Mouse (Mus musculus): ENCODE data around the gene Chmp6. TPM values are rescaled to one million over a fixed set of nuclear protein-coding genes. Genes with fewer than 3 reads are reported as not detected.

The Chmp6 gene
- polyA plus RNA-seq, 1 experiment from 2014 or later, result 105 TPM

DNA sequence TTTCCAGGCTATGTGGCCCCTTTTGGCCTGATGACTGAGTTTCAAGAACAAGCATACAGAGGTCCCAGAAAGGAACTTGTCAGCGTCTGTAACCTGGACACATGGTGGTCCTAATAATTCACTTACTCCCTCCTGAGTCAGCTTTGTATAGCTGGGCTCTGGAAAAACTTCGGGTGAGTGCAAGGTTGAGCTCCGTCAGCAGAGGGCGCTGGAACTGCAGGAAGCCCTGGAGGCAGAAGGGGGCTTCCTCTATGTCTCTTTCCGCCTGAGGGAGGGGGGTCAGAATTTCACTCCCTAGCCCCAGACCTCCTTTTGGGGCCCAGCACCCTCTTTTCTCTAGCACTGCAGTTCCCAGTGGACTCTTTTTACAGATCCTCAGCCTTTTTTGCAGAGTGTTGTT, 3.8 kb upstream of the Chmp6 start:
- Histone ChIP-seq H3K9me3 (replicated peaks) (no peaks in the 10 kb centered on the region), H3K4me2 (peak overlapping the region; percentile 26; the same call in 1 of the 2 replicates), H3K27ac (replicated peaks) (no peak overlapping the region), H3K4me1 (peaks cover 41% of the 10 kb centered on the region), H3K9ac (replicated peaks) (no peak overlapping the region), H3K27me3 (replicated peaks) (peaks cover 11% of the 10 kb centered on the region; the same call in 1 of the 2 replicates), H3K4me3 (replicated peaks) (no peak overlapping the region), H3K36me3 (no peaks in the 10 kb centered on the region)
- WGBS, result 2% methylated on average over 5 of the region's 5 CpGs
- no peak for ATAC-seq (ENCODE audit: low FRiP score)

GRCm38 (mm10) chr11:119912845-119913244, 396 bp upstream of the Chmp6 start:
- H3K4me2 ChIP-seq, result peak overlapping the region; percentile 97
- H3K4me1 ChIP-seq, result peaks cover 51% of the 10 kb centered on the region
- peaks cover 7% of the 10 kb centered on the region; the same call in 1 of the 2 replicates for H3K27me3 ChIP-seq (replicated peaks)
- no peaks in the 10 kb centered on the region for H3K9me3 ChIP-seq (replicated peaks)
- H3K4me3 ChIP-seq (replicated peaks), result peak overlapping the region; percentile 97
- peak overlapping the region; percentile 99 for H3K9ac ChIP-seq (replicated peaks)
- peaks cover 15% of the 10 kb centered on the region for H3K36me3 ChIP-seq
- 4% methylated on average over 7 of the region's 7 CpGs for WGBS
- H3K27ac ChIP-seq (replicated peaks), result peak overlapping the region; percentile 86
- no peak for ATAC-seq (ENCODE audit: low FRiP score)

- ATAC-seq (ENCODE audit: low FRiP score), result peak; percentile 46
- WGBS, result under 1% methylated on average over 25 of the region's 26 CpGs
- Histone ChIP-seq H3K27me3 (replicated peaks) (no peaks in the 10 kb centered on the region), H3K4me2 (peak overlapping the region; percentile 97), H3K9me3 (replicated peaks) (no peaks in the 10 kb centered on the region), H3K4me3 (replicated peaks) (peak overlapping the region; percentile 97), H3K36me3 (peaks cover 26% of the 10 kb centered on the region), H3K4me1 (peaks cover 46% of the 10 kb centered on the region), H3K27ac (replicated peaks) (peak overlapping the region; percentile 86), H3K9ac (replicated peaks) (peak overlapping the region; percentile 99)
Measured at GRCm38 (mm10) chr11:119913935-119914314, 684 bp downstream of the Chmp6 start.

GRCm38 (mm10) chr11:119914381-119914780, 1.1 kb downstream of the Chmp6 start:
- Histone ChIP-seq H3K4me3 (replicated peaks) (peak overlapping the region; percentile 97), H3K9ac (replicated peaks) (peak overlapping the region; percentile 99)
- 23% methylated on average over 4 of the region's 4 CpGs for WGBS

GRCm38 (mm10) chr11:119915666-119916065, 2.4 kb downstream of the Chmp6 start:
- no peak for ATAC-seq (ENCODE audit: low FRiP score)
- H3K27ac ChIP-seq (replicated peaks), result no peak overlapping the region
- no peak overlapping the region for H3K9ac ChIP-seq (replicated peaks)
- no peak overlapping the region for H3K4me3 ChIP-seq (replicated peaks)
- H3K27me3 ChIP-seq (replicated peaks), result no peaks in the 10 kb centered on the region
- peaks cover 32% of the 10 kb centered on the region for H3K36me3 ChIP-seq
- peaks cover 40% of the 10 kb centered on the region for H3K4me1 ChIP-seq
- 86% methylated on average over 9 of the region's 9 CpGs for WGBS
- H3K9me3 ChIP-seq (replicated peaks), result no peaks in the 10 kb centered on the region
- H3K4me2 ChIP-seq, result no peak overlapping the region

More at GRCm38 (mm10) chr11:119914381-119914780, 1.1 kb downstream of the Chmp6 start:
- Histone ChIP-seq H3K27me3 (replicated peaks) (no peaks in the 10 kb centered on the region), H3K27ac (replicated peaks) (peak overlapping the region; percentile 86; the same call in 1 of the 2 replicates), H3K4me1 (peaks cover 44% of the 10 kb centered on the region), H3K9me3 (replicated peaks) (no peaks in the 10 kb centered on the region), H3K36me3 (peaks cover 30% of the 10 kb centered on the region), H3K4me2 (peak overlapping the region; percentile 97)
- no peak for ATAC-seq (ENCODE audit: low FRiP score)

DNA sequence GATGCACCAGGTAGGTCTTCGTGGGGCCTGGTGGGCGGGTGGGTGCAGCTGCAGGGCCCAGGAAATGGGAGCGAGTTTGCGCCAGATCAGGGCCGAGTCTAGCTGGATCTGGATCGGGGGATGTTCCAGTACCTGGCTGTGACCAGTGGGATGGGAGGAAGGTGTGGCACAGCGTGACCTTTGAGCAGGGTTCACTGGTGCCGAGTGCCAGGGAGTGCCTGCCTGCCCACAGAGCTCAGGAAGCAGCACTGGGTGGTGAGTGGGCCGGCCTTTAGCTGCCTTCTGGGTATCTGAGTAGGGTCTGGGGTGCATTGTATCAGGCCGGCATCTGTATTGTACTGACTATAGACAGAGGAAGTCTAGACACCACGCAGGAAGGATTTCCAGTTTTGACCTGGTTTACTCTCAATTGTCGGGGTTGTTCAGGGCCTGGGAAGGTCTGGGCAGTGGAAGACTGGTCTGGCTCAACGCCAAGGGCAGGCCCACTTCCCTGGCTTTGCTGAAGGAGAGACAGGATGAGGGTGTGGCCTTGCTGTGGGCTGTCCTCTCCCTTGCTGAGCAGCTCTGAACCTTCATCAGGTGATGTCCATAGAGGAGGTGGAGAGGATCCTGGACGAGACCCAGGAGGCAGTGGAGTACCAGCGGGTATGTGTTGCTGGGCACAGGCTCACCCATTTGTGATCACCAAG, 3.0 kb downstream of the Chmp6 start:
- no peak overlapping the region for H3K27ac ChIP-seq (replicated peaks)
- H3K36me3 ChIP-seq, result peaks cover 32% of the 10 kb centered on the region
- no peaks in the 10 kb centered on the region for H3K9me3 ChIP-seq (replicated peaks)
- H3K4me3 ChIP-seq (replicated peaks), result no peak overlapping the region
- 93% methylated on average over 15 of the region's 15 CpGs for WGBS
- no peak overlapping the region for H3K9ac ChIP-seq (replicated peaks)
- H3K27me3 ChIP-seq (replicated peaks), result no peaks in the 10 kb centered on the region
- no peak overlapping the region for H3K4me2 ChIP-seq
- H3K4me1 ChIP-seq, result peaks cover 40% of the 10 kb centered on the region
- no peak for ATAC-seq (ENCODE audit: low FRiP score)

DNA sequence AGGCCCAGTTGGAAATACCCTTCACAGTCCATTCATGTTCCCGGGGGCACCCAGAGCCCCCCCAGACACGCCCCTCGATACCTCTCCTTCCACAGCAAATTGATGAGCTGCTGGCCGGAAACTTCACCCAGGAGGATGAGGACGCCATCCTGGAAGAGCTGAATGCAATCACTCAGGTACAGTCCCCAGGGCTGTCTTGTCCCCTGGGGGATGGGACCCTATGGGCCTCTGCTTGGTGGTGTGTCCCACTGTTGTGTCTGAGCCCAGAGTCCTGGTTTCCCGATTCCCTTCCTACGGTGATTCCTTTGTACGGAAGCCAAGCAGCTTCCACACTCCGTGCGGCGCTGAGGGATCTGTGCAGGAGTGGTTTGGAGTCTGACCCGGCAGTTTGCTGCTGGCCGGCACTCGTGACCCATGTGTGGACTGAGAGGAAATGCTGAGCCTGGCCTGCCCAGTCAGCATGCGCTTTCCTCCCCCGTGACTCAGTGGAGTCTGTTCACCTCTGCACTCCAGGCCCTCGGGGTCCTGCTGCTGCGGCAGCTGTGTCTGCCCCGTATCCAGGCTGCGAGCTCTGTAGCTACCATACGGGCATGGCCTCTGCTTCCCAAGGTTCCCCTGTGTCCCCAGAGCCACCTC, 3.7 kb downstream of the Chmp6 start:
- no peak for ATAC-seq (ENCODE audit: low FRiP score)
- Histone ChIP-seq H3K27ac (replicated peaks) (no peak overlapping the region), H3K9ac (replicated peaks) (no peak overlapping the region), H3K4me1 (peaks cover 40% of the 10 kb centered on the region), H3K27me3 (replicated peaks) (no peaks in the 10 kb centered on the region), H3K9me3 (replicated peaks) (no peaks in the 10 kb centered on the region), H3K4me2 (no peak overlapping the region), H3K4me3 (replicated peaks) (no peak overlapping the region), H3K36me3 (peaks cover 32% of the 10 kb centered on the region)
- WGBS, result 92% methylated on average over 21 of the region's 21 CpGs

GRCm38 (mm10) chr11:119918521-119918920, 5.3 kb downstream of the Chmp6 start:
- Histone ChIP-seq H3K4me3 (replicated peaks) (no peak overlapping the region), H3K27ac (replicated peaks) (no peak overlapping the region), H3K27me3 (replicated peaks) (no peaks in the 10 kb centered on the region), H3K36me3 (peaks cover 32% of the 10 kb centered on the region), H3K9me3 (replicated peaks) (no peaks in the 10 kb centered on the region), H3K4me2 (no peak overlapping the region), H3K4me1 (peaks cover 27% of the 10 kb centered on the region), H3K9ac (replicated peaks) (no peak overlapping the region)
- 85% methylated on average over 7 of the region's 7 CpGs for WGBS
- no peak for ATAC-seq (ENCODE audit: low FRiP score)

GRCm38 (mm10) chr11:119919432-119919831, 6.2 kb downstream of the Chmp6 start:
- Histone ChIP-seq H3K4me1 (peaks cover 23% of the 10 kb centered on the region), H3K27me3 (replicated peaks) (no peaks in the 10 kb centered on the region), H3K9ac (replicated peaks) (no peak overlapping the region), H3K9me3 (replicated peaks) (no peaks in the 10 kb centered on the region), H3K36me3 (peaks cover 32% of the 10 kb centered on the region), H3K4me3 (replicated peaks) (no peak overlapping the region), H3K4me2 (no peak overlapping the region), H3K27ac (replicated peaks) (no peak overlapping the region)
- WGBS, result 96% methylated on average over 4 of the region's 4 CpGs
- no peak for ATAC-seq (ENCODE audit: low FRiP score)

DNA sequence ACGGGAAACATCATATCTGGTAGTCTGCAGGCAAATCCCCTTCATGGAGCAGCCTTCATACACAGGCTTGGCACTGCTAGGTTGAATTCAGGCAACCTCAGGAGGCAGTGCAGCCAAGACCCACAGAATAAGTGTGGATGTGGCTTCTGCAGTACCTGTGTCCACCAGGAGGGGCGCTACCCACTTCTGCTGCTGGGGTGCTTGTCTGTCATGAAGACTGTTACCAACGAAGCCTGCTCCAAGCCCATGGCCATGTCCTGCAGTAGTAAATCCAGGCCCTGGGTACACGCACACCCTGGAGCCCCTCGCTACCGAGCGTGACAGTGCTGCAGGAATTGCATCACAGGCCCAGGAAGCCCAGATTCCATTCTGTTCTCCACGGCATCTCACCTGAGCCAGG, 6.7 kb downstream of the Chmp6 start:
- Histone ChIP-seq H3K4me1 (peaks cover 19% of the 10 kb centered on the region), H3K27ac (replicated peaks) (no peak overlapping the region), H3K9ac (replicated peaks) (no peak overlapping the region), H3K9me3 (replicated peaks) (no peaks in the 10 kb centered on the region), H3K36me3 (peaks cover 32% of the 10 kb centered on the region), H3K4me3 (replicated peaks) (no peak overlapping the region), H3K27me3 (replicated peaks) (no peaks in the 10 kb centered on the region), H3K4me2 (no peak overlapping the region)
- WGBS, result 62% methylated on average over 8 of the region's 8 CpGs
- no peak for ATAC-seq (ENCODE audit: low FRiP score)

DNA sequence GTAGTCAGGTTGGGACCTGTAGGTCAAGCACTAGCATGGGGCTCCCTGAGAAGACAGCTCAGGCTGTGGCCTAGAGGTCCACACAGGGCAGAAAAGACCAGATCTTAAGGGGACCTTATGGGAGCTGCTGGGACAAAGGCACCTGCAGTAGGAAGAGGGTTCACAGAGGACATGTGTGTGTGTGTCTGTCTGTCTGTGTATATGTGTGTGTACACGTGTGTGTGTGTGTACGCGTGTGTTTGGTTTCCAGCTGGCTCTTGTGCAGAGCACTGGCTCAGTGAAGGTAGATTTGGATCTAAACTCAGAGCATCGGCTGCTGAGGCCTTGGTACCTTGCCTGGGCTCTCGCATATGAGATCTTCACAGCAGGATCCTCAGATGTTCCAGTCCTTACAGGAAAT, 7.4 kb downstream of the Chmp6 start:
- no peak overlapping the region for H3K4me3 ChIP-seq (replicated peaks)
- no peaks in the 10 kb centered on the region for H3K9me3 ChIP-seq (replicated peaks)
- H3K36me3 ChIP-seq, result peaks cover 32% of the 10 kb centered on the region
- H3K27ac ChIP-seq (replicated peaks), result no peak overlapping the region
- peaks cover 11% of the 10 kb centered on the region for H3K4me1 ChIP-seq
- 94% methylated on average over 5 of the region's 5 CpGs for WGBS
- no peak overlapping the region for H3K4me2 ChIP-seq
- H3K9ac ChIP-seq (replicated peaks), result no peak overlapping the region
- no peak for ATAC-seq (ENCODE audit: low FRiP score)
- H3K27me3 ChIP-seq (replicated peaks), result no peaks in the 10 kb centered on the region

GRCm38 (mm10) chr11:119925176-119925575, 11.9 kb downstream of the Chmp6 start:
- no peaks in the 10 kb centered on the region for H3K4me1 ChIP-seq
- WGBS, result 74% methylated on average over 5 of the region's 5 CpGs

More at GRCm38 (mm10) chr11:119925176-119925575, 11.9 kb downstream of the Chmp6 start:
- no peaks in the 10 kb centered on the region for H3K36me3 ChIP-seq
- H3K9me3 ChIP-seq (replicated peaks), result no peaks in the 10 kb centered on the region
- H3K4me3 ChIP-seq (replicated peaks), result no peak overlapping the region
- no peak overlapping the region for H3K4me2 ChIP-seq
- no peak overlapping the region for H3K9ac ChIP-seq (replicated peaks)
- no peak overlapping the region for H3K27ac ChIP-seq (replicated peaks)
- no peaks in the 10 kb centered on the region for H3K27me3 ChIP-seq (replicated peaks)
- ATAC-seq (ENCODE audit: low FRiP score), result no peak

All from neural tube, embryonic 15.5 days (tissue).